Mouse (Mus musculus): ENCODE results near the gene Nmu. TPM values are rescaled to one million over a fixed set of nuclear protein-coding genes. Genes with fewer than 3 reads are reported as not detected.

The Nmu gene
- 8.4 and 9.1 TPM in 2 replicates for polyA plus RNA-seq (2012; rRNA removed)

GRCm38 (mm10) chr5:76363453-76364104 lies at the start of gene Nmu:
TSS of gene Nmu (minus strand) at chr5:76363788.

DNA sequence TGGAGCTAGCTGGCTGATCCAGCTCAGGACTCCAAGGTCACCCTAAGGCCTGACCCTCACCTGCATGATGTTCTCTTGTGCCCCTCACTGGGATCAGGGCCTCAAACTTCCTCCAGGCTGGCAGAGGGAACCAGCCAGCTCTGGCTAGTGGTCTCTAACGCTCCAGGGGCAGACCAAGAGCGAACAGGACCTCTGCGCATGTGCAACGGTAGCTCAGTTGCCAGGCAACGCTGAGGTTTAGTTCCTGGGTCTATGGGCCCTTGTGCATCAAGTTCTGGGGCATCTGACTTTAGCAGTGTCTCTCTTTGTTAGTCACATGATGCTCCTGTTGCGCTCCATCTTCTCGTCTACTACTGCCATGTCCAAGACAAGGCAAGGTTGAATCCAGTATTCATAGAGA lies 32.6 kb downstream of the Nmu start, which contains the start of gene Pdcl2:
TSS of gene Pdcl2 (minus strand) at position 204 of the 400 bp plus-strand sequence.

DNA sequence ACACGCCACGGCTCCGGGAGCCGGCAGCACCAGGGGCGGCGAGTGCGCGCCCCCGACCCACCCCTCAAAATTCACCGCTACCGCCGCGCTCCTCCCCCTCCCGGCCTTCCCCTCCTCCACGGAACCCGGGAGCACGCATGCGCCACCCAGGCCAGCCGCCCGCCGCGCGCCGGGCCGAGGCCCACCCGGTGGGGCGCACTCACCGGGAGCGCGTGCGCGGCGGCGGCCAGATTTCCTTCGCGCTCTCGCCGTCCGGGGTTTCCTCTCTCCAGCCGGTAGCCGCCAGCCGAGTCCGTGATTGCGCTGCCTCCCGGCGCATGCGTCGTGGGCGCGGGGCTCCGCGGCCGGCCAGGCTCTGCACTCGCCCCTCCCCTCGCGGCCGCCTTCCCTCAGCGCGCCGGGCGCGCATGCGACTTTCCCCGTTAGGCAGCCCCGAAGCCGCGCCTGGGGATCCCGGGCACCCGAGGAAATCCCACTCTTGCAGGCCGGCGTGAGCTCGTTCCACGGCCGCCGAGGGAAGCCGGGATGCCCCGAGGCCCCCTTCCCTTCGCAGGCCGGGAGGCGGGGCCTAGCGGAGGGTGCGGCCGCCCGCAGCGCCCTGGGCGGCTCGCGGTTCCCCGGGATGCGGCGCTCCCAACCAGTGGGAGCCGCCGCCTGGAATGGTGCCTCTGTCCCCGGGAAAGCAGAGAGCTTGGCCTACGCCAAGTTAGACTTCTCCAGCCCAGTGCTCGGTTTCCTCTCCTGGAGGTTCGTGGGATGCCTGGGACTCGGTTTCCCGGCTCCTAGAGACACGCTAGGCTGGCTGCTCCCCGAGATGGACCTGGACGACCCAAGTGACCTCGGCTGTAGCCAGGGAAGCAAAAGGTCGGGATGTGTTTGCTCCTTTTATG lies 58.9 kb downstream of the Nmu start, which contains the start of gene Clock:
TSS of gene Clock (minus strand) at position 341 of the 890 bp plus-strand sequence.

Other genes with a start within 250 kb of the Nmu start
- gene Srd5a3, start 223.5 kb downstream of the Nmu start, polyA plus RNA-seq (2012; rRNA removed): 217 and 223 TPM in 2 replicates
- 102 TPM in 2 replicates for gene Tmem165, start 179.9 kb downstream of the Nmu start, polyA plus RNA-seq (2012; rRNA removed)
- 12.0 and 14.5 TPM in 2 replicates for gene Clock, start 59.0 kb downstream of the Nmu start, polyA plus RNA-seq (2012; rRNA removed)
- not detected in 2 replicates for gene Pdcl2, start 32.6 kb downstream of the Nmu start, polyA plus RNA-seq (2012; rRNA removed)
- not detected in 2 replicates for gene Gm7271, start 120.3 kb upstream of the Nmu start, polyA plus RNA-seq (2012; rRNA removed)
- gene Exoc1, start 165.5 kb upstream of the Nmu start, polyA plus RNA-seq (2012; rRNA removed): 14.7 and 20.1 TPM in 2 replicates
- 0.60 and 0.78 TPM in 2 replicates for gene Cep135, start 224.9 kb upstream of the Nmu start, polyA plus RNA-seq (2012; rRNA removed)

All from colon, adult 2 months (tissue).